Mouse (Mus musculus): Measurements from ENCODE around the gene Nxn. TPM values are rescaled to one million over a fixed set of nuclear protein-coding genes. Genes with fewer than 3 reads are reported as not detected.

The Nxn gene
- total and polyA plus RNA-seq, 2 experiments from 2014 or later: 10.6 to 50.7 TPM

DNA sequence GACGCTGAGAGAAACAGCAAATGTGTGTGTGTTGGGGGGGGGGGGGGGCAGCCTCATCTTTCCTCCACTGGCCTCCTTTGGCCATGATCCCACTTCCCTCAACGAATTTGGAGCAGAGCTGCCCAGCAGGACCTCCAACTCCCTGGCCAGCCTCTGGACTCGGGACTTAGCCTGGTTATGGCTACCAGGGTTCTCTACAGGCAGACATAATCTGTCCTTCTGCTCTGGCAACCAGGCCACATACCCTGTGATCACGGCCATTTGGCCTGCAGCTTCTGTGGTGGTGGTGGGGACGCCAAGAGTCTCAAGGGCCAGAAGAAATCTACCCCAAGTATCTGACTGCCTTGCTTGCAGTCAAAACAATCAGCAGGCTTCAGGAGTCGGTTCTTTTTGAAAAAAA lies 26.4 kb downstream of the Nxn start:
- peaks cover 25% of the 10 kb centered on the region for H3K4me1 ChIP-seq (ENCODE audit: control insufficient read depth, insufficient read depth)
- no peak for DNase-seq (ENCODE audit: low spot score)

DNA sequence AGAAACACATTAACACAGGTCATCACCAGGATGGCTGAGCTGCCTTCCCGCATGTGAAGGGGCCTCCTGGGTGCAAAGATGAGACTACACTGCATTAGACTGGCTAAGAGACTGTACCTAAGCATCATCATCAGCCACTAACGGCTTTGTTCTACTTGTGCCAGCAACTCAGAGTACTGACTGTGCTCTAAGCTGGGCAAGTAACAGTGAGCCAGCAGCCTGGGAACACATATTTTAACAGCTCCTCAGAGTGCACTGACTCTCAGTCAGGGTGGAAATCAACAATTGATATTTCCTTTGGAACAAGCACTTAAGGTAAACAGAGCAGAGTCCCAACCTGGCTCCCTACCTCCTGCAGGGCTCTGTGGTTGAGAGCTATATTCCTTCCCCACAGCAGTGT lies 26.8 kb downstream of the Nxn start:
- WGBS: 36% methylated on average over 2 of the region's 2 CpGs
- no peaks in the 10 kb centered on the region for H3K9me3 ChIP-seq (replicated peaks; ENCODE audit: control insufficient read depth, low read length)
- no peak overlapping the region for H3K4me2 ChIP-seq (ENCODE audit: low read depth, low read length)
- no peaks in the 10 kb centered on the region for H3K27me3 ChIP-seq (ENCODE audit: control insufficient read depth, insufficient read depth, low read length)
- no peak overlapping the region for H3K4me3 ChIP-seq (ENCODE audit: low read depth, low read length)
- H3K9ac ChIP-seq (replicated peaks; ENCODE audit: low read depth, low read length): no peak overlapping the region
- peaks cover 25% of the 10 kb centered on the region for H3K4me1 ChIP-seq (ENCODE audit: control insufficient read depth, insufficient read depth)
- H3K36me3 ChIP-seq (replicated peaks; ENCODE audit: control insufficient read depth, insufficient read depth, low read length): no peaks in the 10 kb centered on the region
- H3K27ac ChIP-seq (ENCODE audit: low read depth): peak overlapping the region; percentile 57
- ATAC-seq (ENCODE audit: insufficient read depth, low read depth): no peak
- DNase-seq (ENCODE audit: low spot score): no peak
- no peak for TF ChIP-seq EP300 (IDR thresholded peaks at IDR 0.05; ENCODE audit: low read depth)
- no peak for TF ChIP-seq CTCF (IDR thresholded peaks at IDR 0.05; ENCODE audit: low read depth)

More for the DNA sequence above, 26.4 kb downstream of the Nxn start:
- H3K4me3 ChIP-seq (ENCODE audit: low read depth, low read length): no peak overlapping the region
- no peak overlapping the region for H3K9ac ChIP-seq (replicated peaks; ENCODE audit: low read depth, low read length)
- WGBS: 36% methylated on average over 6 of the region's 6 CpGs
- no peak for TF ChIP-seq CTCF (IDR thresholded peaks at IDR 0.05; ENCODE audit: low read depth)
- no peak for TF ChIP-seq EP300 (IDR thresholded peaks at IDR 0.05; ENCODE audit: low read depth)
- no peaks in the 10 kb centered on the region for H3K9me3 ChIP-seq (replicated peaks; ENCODE audit: control insufficient read depth, low read length)
- H3K27ac ChIP-seq (ENCODE audit: low read depth): peak overlapping the region; percentile 57
- H3K27me3 ChIP-seq (ENCODE audit: control insufficient read depth, insufficient read depth, low read length): no peaks in the 10 kb centered on the region
- ATAC-seq (ENCODE audit: insufficient read depth, low read depth): no peak
- no peaks in the 10 kb centered on the region for H3K36me3 ChIP-seq (replicated peaks; ENCODE audit: control insufficient read depth, insufficient read depth, low read length)
- no peak overlapping the region for H3K4me2 ChIP-seq (ENCODE audit: low read depth, low read length)

DNA sequence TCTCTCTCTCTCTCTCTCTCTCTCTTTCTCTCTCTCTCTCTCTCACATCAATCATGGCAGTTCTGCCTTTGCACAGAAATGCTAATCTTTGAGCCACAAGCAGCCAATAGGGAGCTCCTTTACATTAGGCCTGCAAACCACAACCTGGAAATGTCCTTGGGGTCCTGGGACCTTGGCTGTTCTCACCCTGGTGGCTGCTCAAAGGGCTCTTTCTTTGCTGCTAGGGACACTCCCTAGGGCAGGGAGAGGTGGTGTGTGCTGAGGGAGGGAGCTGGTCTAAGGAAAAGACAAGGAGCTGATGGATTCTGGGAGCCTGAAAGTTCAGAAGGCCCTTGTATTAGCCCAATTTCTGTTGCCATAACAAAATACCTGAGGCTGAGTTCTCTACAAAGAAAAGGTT lies 28.4 kb downstream of the Nxn start:
- DNase-seq (ENCODE audit: low spot score) (no peak), ATAC-seq (ENCODE audit: insufficient read depth, low read depth) (no peak)
- Histone ChIP-seq H3K4me3 (ENCODE audit: low read depth, low read length) (no peak overlapping the region), H3K9me3 (replicated peaks; ENCODE audit: control insufficient read depth, low read length) (no peaks in the 10 kb centered on the region), H3K9ac (replicated peaks; ENCODE audit: low read depth, low read length) (no peak overlapping the region), H3K27me3 (ENCODE audit: control insufficient read depth, insufficient read depth, low read length) (no peaks in the 10 kb centered on the region), H3K4me1 (ENCODE audit: control insufficient read depth, insufficient read depth) (peaks cover 25% of the 10 kb centered on the region), H3K36me3 (replicated peaks; ENCODE audit: control insufficient read depth, insufficient read depth, low read length) (no peaks in the 10 kb centered on the region), H3K4me2 (ENCODE audit: low read depth, low read length) (no peak overlapping the region), H3K27ac (ENCODE audit: low read depth) (no peak overlapping the region)
- TF ChIP-seq CTCF (IDR thresholded peaks at IDR 0.05; ENCODE audit: low read depth) (no peak), EP300 (IDR thresholded peaks at IDR 0.05; ENCODE audit: low read depth) (no peak)

DNA sequence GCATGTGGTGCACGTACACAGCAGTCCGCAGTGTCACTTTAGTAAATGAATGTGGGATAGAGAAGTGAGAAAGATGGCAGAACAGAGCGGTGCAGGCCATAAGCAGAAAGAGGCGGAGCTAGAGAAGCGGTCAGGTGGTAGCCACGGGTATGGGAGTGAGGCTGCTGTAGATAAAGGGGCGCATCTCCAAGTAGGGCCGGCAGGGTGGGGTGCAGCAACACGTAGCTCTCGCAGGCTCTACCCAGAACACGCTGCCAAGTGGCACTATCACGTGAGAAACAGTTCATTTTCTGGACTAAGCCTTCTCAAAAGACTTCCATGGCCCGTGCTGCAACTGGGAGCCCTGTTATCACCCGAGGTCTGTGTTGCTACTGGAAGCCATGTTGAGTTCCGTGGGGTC lies 32.2 kb downstream of the Nxn start:
- no peak overlapping the region for H3K4me2 ChIP-seq (ENCODE audit: low read depth, low read length)
- H3K27ac ChIP-seq (ENCODE audit: low read depth): no peak overlapping the region
- 80% methylated on average over 15 of the region's 15 CpGs for WGBS
- no peaks in the 10 kb centered on the region for H3K9me3 ChIP-seq (replicated peaks; ENCODE audit: control insufficient read depth, low read length)
- H3K4me3 ChIP-seq (ENCODE audit: low read depth, low read length): no peak overlapping the region
- no peaks in the 10 kb centered on the region for H3K27me3 ChIP-seq (ENCODE audit: control insufficient read depth, insufficient read depth, low read length)
- no peak overlapping the region for H3K9ac ChIP-seq (replicated peaks; ENCODE audit: low read depth, low read length)
- no peak for TF ChIP-seq CTCF (IDR thresholded peaks at IDR 0.05; ENCODE audit: low read depth)
- no peak for DNase-seq (ENCODE audit: low spot score)
- H3K36me3 ChIP-seq (replicated peaks; ENCODE audit: control insufficient read depth, insufficient read depth, low read length): no peaks in the 10 kb centered on the region
- ATAC-seq (ENCODE audit: insufficient read depth, low read depth): no peak
- H3K4me1 ChIP-seq (ENCODE audit: control insufficient read depth, insufficient read depth): peaks cover 14% of the 10 kb centered on the region; the same call in 1 of the 2 replicates

DNA sequence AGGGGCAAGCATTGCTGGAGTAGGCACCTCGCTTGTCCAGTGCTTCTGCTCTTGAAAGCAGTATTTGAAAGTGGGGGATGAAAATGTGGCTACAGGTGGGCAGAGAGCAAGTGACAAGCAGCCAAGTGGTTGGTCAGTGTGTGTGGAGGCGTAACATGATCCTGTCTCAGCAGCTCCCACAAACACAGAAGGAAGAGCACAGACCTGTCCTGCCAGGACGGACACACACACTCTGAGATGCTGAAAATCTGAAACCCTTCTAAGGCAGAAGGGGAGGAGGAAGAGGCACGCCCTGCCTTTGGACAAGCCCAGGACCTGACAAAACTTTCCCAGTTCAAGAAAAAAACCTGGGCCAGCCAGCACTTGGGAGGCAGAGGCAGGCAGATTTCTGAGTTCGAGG lies 34.9 kb downstream of the Nxn start:
- H3K27ac ChIP-seq (ENCODE audit: low read depth): 0 out of 2 replicates have a peak overlapping the region, but pooled peaks have one; percentile 38
- no peaks in the 10 kb centered on the region for H3K9me3 ChIP-seq (replicated peaks; ENCODE audit: control insufficient read depth, low read length)
- WGBS: 78% methylated on average over 5 of the region's 5 CpGs
- no peak for DNase-seq (ENCODE audit: low spot score)
- TF ChIP-seq CTCF (IDR thresholded peaks at IDR 0.05; ENCODE audit: low read depth): no peak
- no peak for TF ChIP-seq EP300 (IDR thresholded peaks at IDR 0.05; ENCODE audit: low read depth)
- H3K4me2 ChIP-seq (ENCODE audit: low read depth, low read length): no peak overlapping the region
- H3K4me1 ChIP-seq (ENCODE audit: control insufficient read depth, insufficient read depth): peaks cover 14% of the 10 kb centered on the region; the same call in 1 of the 2 replicates
- no peaks in the 10 kb centered on the region for H3K36me3 ChIP-seq (replicated peaks; ENCODE audit: control insufficient read depth, insufficient read depth, low read length)
- no peaks in the 10 kb centered on the region for H3K27me3 ChIP-seq (ENCODE audit: control insufficient read depth, insufficient read depth, low read length)
- no peak overlapping the region for H3K9ac ChIP-seq (replicated peaks; ENCODE audit: low read depth, low read length)
- ATAC-seq (ENCODE audit: insufficient read depth, low read depth): no peak
- no peak overlapping the region for H3K4me3 ChIP-seq (ENCODE audit: low read depth, low read length)

DNA sequence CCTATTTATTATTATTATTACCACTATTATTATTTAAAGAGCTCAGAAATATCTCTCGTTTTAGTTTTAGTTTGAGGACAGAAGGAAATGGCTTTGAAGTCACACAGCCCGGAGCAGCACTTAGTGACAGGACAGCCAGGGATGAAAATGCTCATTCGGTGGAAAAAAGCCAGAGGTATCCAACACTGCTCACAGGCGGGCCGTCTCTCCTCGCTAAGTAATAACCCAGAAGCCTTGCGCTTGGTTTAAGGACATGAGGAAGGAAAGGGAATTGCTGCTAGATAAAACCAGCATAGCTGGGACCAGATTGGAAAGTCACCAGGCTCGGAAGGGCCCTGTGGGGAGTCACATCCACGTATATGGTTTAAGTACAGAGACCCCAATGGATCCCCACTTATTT lies 35.3 kb downstream of the Nxn start:
- Histone ChIP-seq H3K27me3 (ENCODE audit: control insufficient read depth, insufficient read depth, low read length) (no peaks in the 10 kb centered on the region), H3K27ac (ENCODE audit: low read depth) (0 out of 2 replicates have a peak overlapping the region, but pooled peaks have one; percentile 38), H3K4me1 (ENCODE audit: control insufficient read depth, insufficient read depth) (peaks cover 14% of the 10 kb centered on the region; the same call in 1 of the 2 replicates), H3K9ac (replicated peaks; ENCODE audit: low read depth, low read length) (no peak overlapping the region), H3K4me3 (ENCODE audit: low read depth, low read length) (no peak overlapping the region), H3K9me3 (replicated peaks; ENCODE audit: control insufficient read depth, low read length) (no peaks in the 10 kb centered on the region), H3K4me2 (ENCODE audit: low read depth, low read length) (0 out of 2 replicates have a peak overlapping the region, but pooled peaks have one; percentile 3), H3K36me3 (replicated peaks; ENCODE audit: control insufficient read depth, insufficient read depth, low read length) (no peaks in the 10 kb centered on the region)
- DNase-seq (ENCODE audit: low spot score): no peak
- 19% methylated on average over 9 of the region's 9 CpGs for WGBS
- ATAC-seq (ENCODE audit: insufficient read depth, low read depth): no peak
- TF ChIP-seq CTCF (IDR thresholded peaks at IDR 0.05; ENCODE audit: low read depth) (no peak), EP300 (IDR thresholded peaks at IDR 0.05; ENCODE audit: low read depth) (no peak)

All from heart, postnatal 0 days (tissue).